Mouse (Mus musculus) MEL (cell line): ENCODE results near the gene Rbpjl.

Experiments
- EP300 ChIP-seq, 2 experiments: IDR thresholded peaks; 2 replicates each; pipeline ENCODE4 v1.6.1; 2011; ENCODE audit warnings: improper control_type of control experiment in 2 of 2, low read length in 2 of 2, low read depth in 1 of 2, mild to moderate bottlenecking in 1 of 2
- JUND ChIP-seq: IDR thresholded peaks from 2 replicates; pipeline ENCODE4 v1.6.1; 2011; ENCODE audit warnings: low read depth, mild to moderate bottlenecking, improper control_type of control experiment, low read length

DNA sequence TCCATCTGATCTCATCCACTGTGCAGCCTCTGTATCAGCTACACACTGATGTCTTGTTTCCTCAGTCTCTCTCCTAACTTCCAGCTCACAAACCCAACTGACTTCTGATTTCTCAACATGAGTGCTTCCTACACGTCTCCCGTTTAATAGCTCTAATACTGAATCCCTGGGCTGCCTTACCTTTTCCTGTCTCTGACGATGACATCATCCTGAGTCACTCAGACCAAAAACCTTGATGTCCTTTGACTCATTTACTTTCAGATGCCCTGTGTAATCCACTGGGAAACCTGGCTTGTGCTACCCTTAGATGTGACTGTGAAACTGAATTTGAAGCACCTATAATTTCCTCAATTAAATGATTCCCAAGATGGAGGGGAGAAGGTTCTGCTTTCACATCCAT is 20.0 kb upstream of the Rbpjl start:
- no peak for TF ChIP-seq EP300 (IDR thresholded peaks at IDR 0.05; ENCODE audit: low read depth in 1 of 2, low read length in 2 of 2)
- TF ChIP-seq JUND: no peak
